Mouse (Mus musculus) erythroblast, embryonic 14.5 days (primary cell): ENCODE measurements around the gene Bcas3.

Experiments used
- GATA1 ChIP-seq: IDR thresholded peaks from 2 replicates; pipeline ENCODE4 v1.6.1; 2012; ENCODE audit warnings: low read length, inconsistent platforms, mixed read lengths
- TAL1 ChIP-seq: IDR thresholded peaks from 3 replicates; pipeline ENCODE4 v1.6.1; 2012; ENCODE audit warnings: low read length, inconsistent platforms, mixed read lengths

DNA sequence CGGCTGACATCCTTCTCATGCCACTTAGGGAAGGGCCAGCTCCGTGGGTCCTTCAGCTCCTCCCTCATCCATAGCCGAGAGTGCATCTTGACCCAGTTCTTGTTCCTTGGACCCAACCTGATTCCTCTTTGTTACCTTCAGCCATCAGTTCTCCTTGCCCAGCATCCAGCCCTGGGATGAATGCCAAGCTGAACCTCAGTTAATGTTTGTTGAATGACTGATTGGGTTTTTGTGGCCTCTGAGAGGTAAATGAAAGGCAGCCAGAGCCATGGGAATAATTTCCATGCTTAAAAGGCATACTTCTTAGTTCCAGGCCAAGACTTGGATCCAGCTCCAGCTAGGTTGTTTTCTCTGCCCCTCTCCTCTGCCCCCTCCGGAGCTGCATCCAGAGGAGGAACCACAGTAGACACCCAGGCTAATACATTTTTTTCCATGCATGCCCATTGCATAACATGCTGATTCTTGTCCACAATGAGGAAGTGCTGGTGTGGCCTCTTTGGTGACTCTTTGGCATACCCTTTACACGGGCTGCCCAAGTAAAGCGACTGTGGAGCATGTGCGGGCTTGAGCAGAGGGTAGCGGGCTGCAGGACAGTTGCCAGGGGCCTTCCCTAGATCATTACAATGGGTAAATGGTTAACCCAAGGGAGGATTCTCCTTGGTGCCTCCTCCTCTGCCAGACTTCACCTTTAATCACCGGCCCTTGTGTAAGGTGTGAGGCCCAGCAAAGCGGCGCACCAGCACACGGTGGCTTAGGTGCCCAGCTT lies 459.4 kb downstream of the Bcas3 start:
- no peak for TF ChIP-seq GATA1
- no peak for TF ChIP-seq TAL1
